Mouse (Mus musculus) G1E (cell line): ENCODE measurements around the gene Slc25a53. TPM values are rescaled to one million over a fixed set of nuclear protein-coding genes. Genes with fewer than 3 reads are reported as not detected.
"Not testable (repeated sequence)": the region's sequence is repeated elsewhere in the genome, so short reads cannot be mapped to it uniquely, and the experiment has no call there.

Experiments used
- ATAC-seq: 2 replicates; pipeline ENCODE4 v1.8.0; 2016; ENCODE audit warnings: mild to moderate bottlenecking; ENCODE audit not compliant: insufficient number of reproducible peaks, poor library complexity, low FRiP score, severe bottlenecking; ENCODE audit errors: extremely low read depth
- DNase-seq: peaks from one replicate; pipeline ENCODE4 v3.0.0; 2012; ENCODE audit warnings: low spot score
- H3K27me3 ChIP-seq: 2 replicates; pipeline ENCODE4 v1.6.1; 2012; ENCODE audit warnings: mild to moderate bottlenecking, low read length, inconsistent platforms; ENCODE audit not compliant: insufficient read depth
- H3K36me3 ChIP-seq: replicated peaks from 2 replicates; pipeline ENCODE3; 2012; ENCODE audit warnings: mild to moderate bottlenecking, inconsistent platforms
- H3K4me1 ChIP-seq: 2 replicates; pipeline ENCODE4 v1.6.1; 2012; ENCODE audit warnings: low read depth, low read length, inconsistent platforms, mixed read lengths; ENCODE audit not compliant: insufficient read depth
- H3K4me3 ChIP-seq: 2 replicates; pipeline ENCODE4 v1.5.1; 2012; ENCODE audit warnings: low read depth, mild to moderate bottlenecking, inconsistent platforms, low read length, moderate library complexity, mixed read lengths
- H3K9me3 ChIP-seq: replicated peaks from 2 replicates; pipeline ENCODE4 v1.6.1; 2012; ENCODE audit warnings: inconsistent platforms
- CTCF ChIP-seq: IDR thresholded peaks from 2 replicates; pipeline ENCODE4 v1.5.1; 2012; ENCODE audit warnings: low read depth, low read length, inconsistent platforms, mixed read lengths
- GATA1 ChIP-seq: IDR thresholded peaks from 2 replicates; pipeline ENCODE4 v1.6.1; 2012; ENCODE audit warnings: borderline replicate concordance, low read length, inconsistent platforms, mixed read lengths
- GATA2 ChIP-seq: IDR thresholded peaks from 2 replicates; pipeline ENCODE4 v1.6.1; 2012; ENCODE audit warnings: low read depth, low read length, inconsistent platforms, borderline replicate concordance
- POLR2AphosphoS5 ChIP-seq: IDR thresholded peaks from 2 replicates; pipeline ENCODE4 v1.6.1; 2012; ENCODE audit warnings: low read depth, low read length, inconsistent platforms; ENCODE audit not compliant: insufficient replicate concordance
- TAL1 ChIP-seq: conservative IDR thresholded peaks from 2 replicates; pipeline ENCODE4 v1.6.1; 2012; ENCODE audit warnings: low read depth, low read length, inconsistent platforms, mixed read lengths
- polyA plus RNA-seq: library from polyadenylated mRNA; stranded (reverse); fragments of >175 nt; gene quantifications from 2 replicates; pipeline ENCODE4 v1.2.3, GENCODE M21; 2012
- total RNA-seq, 2 experiments: library from RNA; stranded (forward) in 1 of 2; stranded (reverse) in 1 of 2; fragments of 200-1000 nt in 1 of 2; fragments of >200 nt in 1 of 2; fragmentation: Nextera tagmentation in 1 of 2; gene quantifications; 2 replicates each; pipeline ENCODE4 v1.2.3; 2014 to 2017

Slc25a53 gene
- total and polyA plus RNA-seq, 3 experiments = 0.44 to 11.1 (median 4.4) TPM

- Histone ChIP-seq H3K27me3 (no peaks in the 10 kb centered on the region), H3K4me3 (peak within 1 kb of the TSS; percentile 55; the same call in 1 of the 2 replicates), H3K9me3 (no peaks in the 10 kb centered on the region), H3K36me3 (no peaks in the 10 kb centered on the region), H3K4me1 (peaks cover 4% of the 10 kb centered on the region; the same call in 1 of the 2 replicates)
- no peak for TF ChIP-seq POLR2AphosphoS5
- no peak for TF ChIP-seq TAL1
- no peak for TF ChIP-seq GATA2
- no peak for TF ChIP-seq GATA1
- no peak for TF ChIP-seq CTCF
- ATAC-seq = peak; percentile 83
- DNase-seq = no peak
Observed at GRCm38 (mm10) chrX:136976424-136977084, 61.5 kb downstream of the Slc25a53 start, which contains the start of the genes Tmsb15l and Tmsb15b1. TSS of gene Tmsb15l (minus strand) at chrX:136976869. TSS of gene Tmsb15b1 (minus strand) at chrX:136976874.

GRCm38 (mm10) chrX:136975397-136975796 lies 62.7 kb downstream of the Slc25a53 start, which contains the start of gene Tmsb15b2:
TSS of gene Tmsb15b2 (minus strand) at chrX:136975497.
- not testable (repeated sequence) for DNase-seq, H3K27me3 ChIP-seq, H3K9me3 ChIP-seq, H3K4me3 ChIP-seq, H3K36me3 ChIP-seq, H3K4me1 ChIP-seq, ATAC-seq

- no peaks in the 10 kb centered on the region for H3K27me3 ChIP-seq
- no peaks in the 10 kb centered on the region for H3K9me3 ChIP-seq
- no peak for TF ChIP-seq GATA2
- TF ChIP-seq GATA1 = no peak
- no peak for TF ChIP-seq TAL1
- TF ChIP-seq POLR2AphosphoS5 = no peak
- TF ChIP-seq CTCF = no peak
- no peak overlapping the region for H3K4me3 ChIP-seq
- DNase-seq = no peak
- H3K36me3 ChIP-seq = no peaks in the 10 kb centered on the region
- no peak for ATAC-seq
- H3K4me1 ChIP-seq = no peaks in the 10 kb centered on the region
Observed at GRCm38 (mm10) chrX:136959688-136960087, 78.4 kb downstream of the Slc25a53 start.

- not testable (repeated sequence) for H3K9me3 ChIP-seq
Observed at GRCm38 (mm10) chrX:136958300-136958699, 79.8 kb downstream of the Slc25a53 start.

GRCm38 (mm10) chrX:136957583-136958279 lies 80.4 kb downstream of the Slc25a53 start:
- not testable (repeated sequence) for H3K4me3 ChIP-seq, H3K9me3 ChIP-seq, H3K27me3 ChIP-seq, H3K4me1 ChIP-seq, DNase-seq, H3K36me3 ChIP-seq
- ATAC-seq = peak; percentile 28; the same call in 1 of the 2 replicates

More at GRCm38 (mm10) chrX:136958300-136958699, 79.8 kb downstream of the Slc25a53 start:
- not testable (repeated sequence) for H3K4me3 ChIP-seq, H3K36me3 ChIP-seq, ATAC-seq, DNase-seq, H3K27me3 ChIP-seq, H3K4me1 ChIP-seq

GRCm38 (mm10) chrX:136937985-136938384 lies 100.1 kb downstream of the Slc25a53 start:
- Histone ChIP-seq H3K27me3 (no peaks in the 10 kb centered on the region), H3K4me3 (no peak overlapping the region), H3K9me3 (no peaks in the 10 kb centered on the region), H3K4me1 (no peaks in the 10 kb centered on the region), H3K36me3 (no peaks in the 10 kb centered on the region)
- ATAC-seq (no peak), DNase-seq (no peak)
- TF ChIP-seq CTCF (no peak), GATA1 (no peak), GATA2 (no peak), POLR2AphosphoS5 (no peak)

Other genes starting within 250 kb of the Slc25a53 start
- 0.45 and 0.97 TPM in 2 replicates for gene Plp1, start 215.6 kb downstream of the Slc25a53 start, total RNA-seq (2014; fragmentation: Nextera tagmentation)
- gene Plp1, start 215.6 kb downstream of the Slc25a53 start, total RNA-seq (2017) = 0.41 and 0.60 TPM in 2 replicates
- 0.05 and 0.09 TPM in 2 replicates for gene Plp1, start 215.6 kb downstream of the Slc25a53 start, polyA plus RNA-seq
- not detected in 2 replicates for gene Rab9b, start 169.5 kb downstream of the Slc25a53 start, total RNA-seq (2014; fragmentation: Nextera tagmentation)
- gene Rab9b, start 169.5 kb downstream of the Slc25a53 start, total RNA-seq (2017) = under 0.01 TPM in 1 of 2 replicates, not detected in the other
- gene Rab9b, start 169.5 kb downstream of the Slc25a53 start, polyA plus RNA-seq = not detected in 2 replicates
- not detected in 2 replicates for gene H2bfm, start 111.0 kb downstream of the Slc25a53 start, total RNA-seq (2014; fragmentation: Nextera tagmentation)
- not detected in 2 replicates for gene H2bfm, start 111.0 kb downstream of the Slc25a53 start, total RNA-seq (2017)
- not detected in 2 replicates for gene H2bfm, start 111.0 kb downstream of the Slc25a53 start, polyA plus RNA-seq
- not detected in 2 replicates for gene Tmsb15b2, start 62.8 kb downstream of the Slc25a53 start, total RNA-seq (2014; fragmentation: Nextera tagmentation)
- not detected in 2 replicates for gene Tmsb15b2, start 62.8 kb downstream of the Slc25a53 start, total RNA-seq (2017)
- not detected in 2 replicates for gene Tmsb15b2, start 62.8 kb downstream of the Slc25a53 start, polyA plus RNA-seq
- gene Tmsb15l, start 61.4 kb downstream of the Slc25a53 start, total RNA-seq (2014; fragmentation: Nextera tagmentation) = not detected in 2 replicates
- 0.66 TPM in 1 of 2 replicates, not detected in the other for gene Tmsb15l, start 61.4 kb downstream of the Slc25a53 start, total RNA-seq (2017)
- not detected in 2 replicates for gene Tmsb15l, start 61.4 kb downstream of the Slc25a53 start, polyA plus RNA-seq
- gene Tmsb15b1, start 61.4 kb downstream of the Slc25a53 start, total RNA-seq (2014; fragmentation: Nextera tagmentation) = not detected in 2 replicates
- 1.7 and 3.1 TPM in 2 replicates for gene Tmsb15b1, start 61.4 kb downstream of the Slc25a53 start, total RNA-seq (2017)
- not detected in 2 replicates for gene Tmsb15b1, start 61.4 kb downstream of the Slc25a53 start, polyA plus RNA-seq
- not detected in 2 replicates for gene Zcchc18, start 45.1 kb downstream of the Slc25a53 start, total RNA-seq (2014; fragmentation: Nextera tagmentation)
- 0.06 and 0.11 TPM in 2 replicates for gene Zcchc18, start 45.1 kb downstream of the Slc25a53 start, total RNA-seq (2017)
- gene Zcchc18, start 45.1 kb downstream of the Slc25a53 start, polyA plus RNA-seq = not detected in 2 replicates
- gene Fam199x, start 11.3 kb upstream of the Slc25a53 start, total RNA-seq (2014; fragmentation: Nextera tagmentation) = 8.8 and 14.8 TPM in 2 replicates
- 13.7 and 15.6 TPM in 2 replicates for gene Fam199x, start 11.3 kb upstream of the Slc25a53 start, total RNA-seq (2017)
- 1.4 and 1.5 TPM in 2 replicates for gene Fam199x, start 11.3 kb upstream of the Slc25a53 start, polyA plus RNA-seq
- gene Esx1, start 83.8 kb upstream of the Slc25a53 start, total RNA-seq (2014; fragmentation: Nextera tagmentation) = not detected in 2 replicates
- not detected in 2 replicates for gene Esx1, start 83.8 kb upstream of the Slc25a53 start, total RNA-seq (2017)
- gene Esx1, start 83.8 kb upstream of the Slc25a53 start, polyA plus RNA-seq = not detected in 2 replicates